Mouse (Mus musculus) left cerebral cortex, adult 8-10 months (tissue): ENCODE data around the gene Pias3. TPM values are rescaled to one million over a fixed set of nuclear protein-coding genes. Genes with fewer than 3 reads are reported as not detected.
A peak's percentile ranks its signal among the peaks of the same experiment; 100 is the strongest.
"Not testable (repeated sequence)": the region's sequence is repeated elsewhere in the genome, so short reads cannot be mapped to it uniquely, and the experiment has no call there.

Experiments
- DNase-seq, 2 experiments: peaks; one replicate each; pipeline ENCODE4 v3.0.0; 2022; ENCODE audit warnings: low spot score in 2 of 2
- total RNA-seq, 4 experiments: library from RNA; stranded (reverse); gene quantifications; 2 replicates each; pipeline ENCODE4 v1.2.4; 2022

Pias3 gene
- total RNA-seq, 4 experiments from 2014 or later = 26.0 to 38.9 (median 31.5) TPM

GRCm38 (mm10) chr3:96684151-96684821 lies 11.9 kb upstream of the Pias3 start:
- DNase-seq = no peak

GRCm38 (mm10) chr3:96684822-96685156 lies 11.4 kb upstream of the Pias3 start:
- DNase-seq = no peak

- not testable (repeated sequence) for DNase-seq
These were observed 10.1 kb upstream of the Pias3 start for GRCm38 (mm10) chr3:96686057-96686456.

GRCm38 (mm10) chr3:96688854-96689253 lies 7.3 kb upstream of the Pias3 start:
- DNase-seq = no peak

- no peak for DNase-seq
These were observed 5.9 kb upstream of the Pias3 start for GRCm38 (mm10) chr3:96690298-96690697.

DNA sequence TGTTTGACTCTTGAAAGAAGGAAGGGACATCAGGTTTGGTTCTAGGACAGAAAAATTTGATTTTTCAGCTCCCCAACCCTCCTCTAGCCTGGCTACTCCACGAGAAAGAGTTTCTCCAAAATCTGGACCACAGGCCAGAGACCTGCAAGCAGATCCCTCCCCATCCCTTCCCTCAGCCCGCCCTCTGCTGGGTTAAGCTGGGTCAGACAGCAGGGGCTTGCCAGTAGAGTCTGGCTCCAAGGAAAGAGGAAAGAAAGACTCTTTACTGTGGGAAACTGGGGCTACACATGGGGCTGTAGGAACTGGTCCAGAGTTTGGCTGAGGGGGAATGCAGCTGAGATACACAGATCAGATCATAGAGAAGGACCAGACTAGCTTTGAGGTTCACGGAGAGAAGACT lies 3.7 kb upstream of the Pias3 start:
- DNase-seq = no peak

GRCm38 (mm10) chr3:96693579-96693978 lies 2.6 kb upstream of the Pias3 start:
- DNase-seq = no peak

GRCm38 (mm10) chr3:96696766-96697732 lies 865 bp downstream of the Pias3 start:
- DNase-seq = peak; percentile 62 to 78

DNA sequence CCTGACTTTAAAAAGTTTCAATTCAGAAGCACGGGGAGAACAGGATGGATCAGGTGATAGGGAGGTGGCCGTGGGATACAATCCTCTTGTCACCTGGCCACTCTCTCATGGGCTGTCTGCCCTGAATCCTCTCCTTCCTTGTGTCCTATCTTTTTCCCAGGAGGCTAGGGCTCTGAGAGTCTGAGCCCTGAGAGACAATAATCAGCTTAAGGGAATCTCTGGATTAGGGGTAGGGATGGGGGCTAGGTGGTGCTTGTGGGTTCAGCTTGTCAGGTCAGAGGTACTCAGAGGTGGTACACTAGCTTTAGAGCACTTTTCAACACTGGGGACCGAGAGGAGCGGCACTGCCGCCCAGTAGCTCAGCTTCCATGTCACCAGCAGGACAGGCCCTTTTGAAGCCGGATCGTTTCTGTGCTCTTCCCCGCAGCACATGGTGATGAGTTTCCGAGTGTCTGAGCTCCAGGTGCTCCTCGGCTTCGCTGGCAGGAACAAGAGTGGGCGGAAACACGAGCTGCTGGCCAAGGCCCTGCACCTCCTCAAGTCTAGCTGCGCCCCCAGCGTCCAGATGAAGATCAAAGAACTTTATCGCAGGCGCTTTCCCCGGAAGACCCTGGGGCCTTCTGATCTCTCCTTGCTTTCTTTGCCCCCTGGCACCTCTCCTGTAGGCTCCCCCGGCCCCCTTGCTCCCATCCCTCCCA lies 3.0 kb downstream of the Pias3 start:
- DNase-seq = peak in 1 of 2 experiments; percentile 65

DNA sequence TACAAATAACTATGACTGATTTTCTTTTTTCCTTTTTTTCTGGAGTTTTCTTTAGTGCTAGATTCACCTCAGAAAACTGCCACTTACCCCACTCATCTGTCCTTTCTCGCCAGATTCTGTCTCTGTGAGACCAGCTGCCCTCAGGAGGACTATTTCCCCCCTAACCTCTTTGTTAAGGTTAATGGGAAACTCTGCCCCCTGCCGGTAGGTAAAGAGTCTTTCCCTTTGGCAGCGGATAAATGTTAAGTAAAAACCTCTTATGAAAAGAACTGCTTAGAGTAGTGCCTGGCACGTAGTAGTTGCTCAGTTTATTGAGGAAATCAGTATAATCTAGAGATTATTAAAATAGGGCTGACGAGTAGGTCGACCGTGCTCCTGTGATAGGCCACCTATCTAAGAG lies 4.2 kb downstream of the Pias3 start:
- DNase-seq = no peak

GRCm38 (mm10) chr3:96701003-96701402 lies 4.8 kb downstream of the Pias3 start:
- no peak for DNase-seq

DNA sequence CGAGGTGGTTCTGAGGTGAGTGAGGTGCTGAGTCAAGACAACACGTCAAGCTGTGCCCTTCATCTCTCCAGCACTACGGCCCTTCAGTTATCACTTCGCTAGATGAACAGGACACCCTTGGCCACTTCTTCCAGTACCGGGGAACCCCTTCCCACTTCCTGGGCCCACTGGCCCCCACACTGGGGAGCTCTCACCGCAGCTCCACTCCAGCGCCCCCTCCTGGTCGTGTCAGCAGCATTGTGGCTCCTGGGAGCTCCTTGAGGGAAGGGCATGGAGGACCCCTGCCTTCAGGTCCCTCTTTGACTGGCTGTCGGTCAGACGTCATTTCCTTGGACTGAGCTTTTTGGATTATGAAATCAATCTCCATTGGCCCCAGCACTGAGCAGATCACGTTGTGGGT lies 8.6 kb downstream of the Pias3 start:
- no peak for DNase-seq

- DNase-seq = no peak
These were observed 10.0 kb downstream of the Pias3 start for GRCm38 (mm10) chr3:96706217-96706616.

- DNase-seq = no peak
These were observed 10.8 kb downstream of the Pias3 start for GRCm38 (mm10) chr3:96706984-96707383.

- DNase-seq = peak in 1 of 2 experiments; percentile 72
These were observed 11.9 kb downstream of the Pias3 start, which contains the start of gene Nudt17 for GRCm38 (mm10) chr3:96707903-96708683. Nudt17 (minus strand) TSS chr3:96708562.

DNA sequence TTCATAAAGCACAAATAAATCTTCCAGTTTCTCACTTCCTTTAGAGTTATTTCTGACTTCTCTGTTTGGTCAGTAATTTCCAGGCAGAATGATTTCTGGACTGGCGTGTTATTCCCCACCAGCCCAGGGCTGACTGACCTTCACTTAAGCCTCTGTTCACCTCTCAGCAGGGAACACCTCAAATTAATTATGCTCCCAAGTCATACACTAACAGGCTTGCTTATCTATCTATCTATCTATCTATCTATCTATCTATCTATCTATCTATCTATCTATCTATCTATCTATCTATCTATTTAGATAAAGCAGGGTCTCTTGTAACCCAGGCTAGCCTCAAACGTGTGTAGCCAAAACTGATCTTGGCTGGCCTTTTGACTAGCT lies 12.5 kb downstream of the Pias3 start:
- DNase-seq = no peak

GRCm38 (mm10) chr3:96714286-96714685 lies 18.1 kb downstream of the Pias3 start:
- DNase-seq = no peak

DNA sequence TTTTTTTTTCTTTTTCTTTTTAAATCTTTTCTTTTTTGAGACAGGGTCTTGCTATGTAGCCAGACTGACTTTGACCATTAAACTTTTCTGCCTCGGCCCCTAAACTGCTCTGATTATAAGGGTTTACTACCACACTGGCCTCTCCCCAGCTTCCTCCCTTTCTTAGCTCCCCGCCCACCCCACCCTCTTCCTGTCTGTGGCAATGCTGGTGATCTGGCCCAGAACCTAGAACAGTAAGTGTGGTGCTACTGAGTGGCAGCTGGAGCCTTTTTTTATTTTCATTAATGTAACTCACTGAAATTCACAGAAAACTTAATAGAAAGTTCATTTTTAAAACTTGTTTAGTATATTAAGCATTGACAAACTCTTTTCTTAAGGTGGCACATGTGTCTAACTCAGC lies 19.7 kb downstream of the Pias3 start:
- DNase-seq = no peak

DNA sequence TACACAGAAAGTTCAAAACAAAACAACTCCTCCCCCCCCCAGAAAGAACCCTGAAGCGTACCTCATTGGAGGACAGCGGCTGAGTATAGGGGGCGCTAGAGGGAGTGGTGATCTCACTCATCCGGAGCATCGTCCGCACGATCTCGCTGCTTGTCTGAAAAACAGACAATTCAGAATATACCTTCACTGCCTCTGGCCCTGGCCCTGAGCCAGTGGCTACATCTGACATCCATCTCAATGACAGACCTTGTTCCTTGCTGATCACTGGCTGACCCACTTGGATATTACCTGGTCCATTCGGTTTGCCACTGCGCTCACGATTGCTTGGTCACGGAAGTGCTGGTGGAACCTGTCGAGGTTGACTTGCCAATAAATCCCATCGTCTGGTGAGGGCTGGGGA lies 23.0 kb downstream of the Pias3 start:
- no peak for DNase-seq

DNA sequence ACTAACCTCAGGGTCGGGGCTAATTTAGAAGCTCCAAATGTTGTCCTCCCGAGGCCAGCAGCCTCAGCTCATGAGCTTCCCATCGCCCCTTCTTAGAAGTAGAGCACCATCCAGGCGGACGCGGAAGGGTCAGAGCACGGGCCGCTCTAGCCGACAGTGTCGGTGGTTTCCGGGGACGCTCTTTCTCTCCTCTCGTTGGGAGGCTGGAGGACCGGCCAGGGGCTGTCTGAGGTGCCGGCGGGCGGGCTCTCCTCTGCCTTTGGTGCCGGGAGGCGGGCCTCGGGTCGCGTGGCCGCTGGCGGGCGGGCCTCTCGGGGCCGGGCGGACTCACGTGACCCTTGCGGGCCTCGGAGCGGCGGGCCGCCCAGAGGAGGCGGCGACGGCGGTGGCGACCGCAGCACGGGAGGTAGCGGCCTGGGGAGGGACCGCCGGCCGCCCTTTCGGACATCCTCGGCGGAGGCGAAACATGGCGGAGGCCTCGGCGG lies 31.2 kb downstream of the Pias3 start, which contains the start of the genes Polr3c and Rnf115:
Gene Polr3c (minus strand): TSS at position 286 of the 485 bp plus-strand sequence.
Gene Rnf115 (plus strand): TSS at position 322 of the 485 bp plus-strand sequence.
- DNase-seq = peak; percentile 80 to 95
